In the genomic region with DNA sequence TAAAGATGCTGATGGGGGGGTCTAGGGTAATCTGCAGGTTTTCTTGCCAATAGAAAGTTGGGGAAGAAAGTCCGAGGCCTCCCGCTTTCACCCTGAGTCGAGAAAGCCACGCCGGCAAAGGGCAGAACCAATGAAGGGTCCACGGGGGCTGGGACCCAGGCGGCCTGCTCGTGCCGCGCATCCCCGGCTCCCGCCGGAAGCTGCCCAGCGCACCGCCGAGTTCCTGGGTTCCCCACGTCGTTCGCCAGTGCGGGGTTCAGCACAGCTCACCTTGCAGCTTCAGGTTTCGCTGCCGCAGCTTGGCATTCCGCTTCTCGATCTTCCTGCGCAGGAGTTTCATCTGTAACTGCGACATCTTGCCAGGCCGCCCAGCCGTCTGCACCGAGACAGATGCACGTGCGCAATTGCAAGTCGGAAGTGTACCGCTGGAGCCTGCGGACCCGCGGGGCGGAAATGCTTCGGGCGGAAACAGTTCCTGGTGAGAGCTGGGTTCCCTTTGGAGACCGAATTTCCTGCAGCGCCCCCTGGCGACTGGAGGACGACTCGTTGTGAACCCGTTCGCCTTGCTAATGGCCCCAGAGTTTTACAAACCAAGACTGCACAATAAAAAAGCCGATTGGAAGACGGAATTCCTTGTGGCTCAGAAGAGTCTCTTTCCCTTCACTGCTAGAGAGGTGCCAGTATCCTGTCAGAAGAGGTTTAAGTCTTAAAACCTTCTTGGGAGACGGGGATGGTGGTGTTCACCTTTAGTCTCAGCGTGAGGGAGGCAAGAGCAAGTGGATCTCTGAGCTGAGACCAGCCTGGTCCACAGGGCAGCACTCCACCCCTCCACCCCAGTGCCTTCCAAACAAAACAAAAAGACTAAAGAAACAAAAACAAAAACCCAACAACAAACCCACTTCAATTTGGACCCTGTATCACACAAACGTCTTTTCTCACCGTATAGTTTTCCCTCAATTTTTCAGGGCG, we compare ENCODE assay signal across 8 mouse cellular contexts. TPM values are rescaled to one million over a fixed set of nuclear protein-coding genes. Genes with fewer than 3 reads are reported as not detected.
DNase-seq lines count a peak whose midpoint lies in the region; ATAC-seq and TF ChIP-seq lines count a peak whose summit lies in the region.

A gene (minus strand): TSS at position 469 of the 969 bp plus-strand sequence.

- TF ChIP-seq POLR2A in olfactory bulb, adult 2 months (IDR thresholded peaks at IDR 0.05; ENCODE audit: insufficient read depth, low read depth, low read length): peak; percentile 53
- TF ChIP-seq POLR2A in thymus, adult 2 months (IDR thresholded peaks at IDR 0.05; ENCODE audit: control insufficient read depth, extremely low read depth, insufficient read depth, low read length, poor library complexity): no peak; the same call in 1 of the 2 replicates

- ATAC-seq in G1E (ENCODE audit: extremely low read depth, insufficient number of reproducible peaks, low FRiP score, poor library complexity, severe bottlenecking): peak; percentile 94
- peak; percentile 99 for ATAC-seq in forebrain, embryonic 16.5 days
- ATAC-seq in lung, embryonic 14.5 days (ENCODE audit: insufficient read depth): peak; percentile 99

- H3K36me3 ChIP-seq in G1E (replicated peaks): peaks cover 28% of the 10 kb centered on the region
- H3K36me3 ChIP-seq in forebrain, embryonic 16.5 days (ENCODE audit: control insufficient read depth, insufficient read depth): peaks cover 17% of the 10 kb centered on the region
- H3K36me3 ChIP-seq in lung, embryonic 14.5 days (ENCODE audit: insufficient read depth): peaks cover 29% of the 10 kb centered on the region
- H3K36me3 ChIP-seq in thymus, adult 2 months (ENCODE audit: control insufficient read depth, insufficient read depth, low read length): peaks cover 23% of the 10 kb centered on the region

- peaks cover 16% of the 10 kb centered on the region for H3K4me1 ChIP-seq in G1E (ENCODE audit: insufficient read depth, low read depth, low read length)
- H3K4me1 ChIP-seq in forebrain, embryonic 16.5 days (replicated peaks; ENCODE audit: control insufficient read depth, insufficient read depth, low read length): peaks cover 10% of the 10 kb centered on the region
- no peaks in the 10 kb centered on the region for H3K4me1 ChIP-seq in lung, embryonic 14.5 days (ENCODE audit: insufficient read depth)
- peaks cover 2% of the 10 kb centered on the region for H3K4me1 ChIP-seq in olfactory bulb, adult 2 months (ENCODE audit: control insufficient read depth, insufficient read depth, low read length)
- H3K4me1 ChIP-seq in thymus, adult 2 months (replicated peaks; ENCODE audit: control insufficient read depth, insufficient read depth, low read length): peaks cover 3% of the 10 kb centered on the region; the same call in 1 of the 2 replicates

- H3K9me3 ChIP-seq in G1E (replicated peaks): no peaks in the 10 kb centered on the region
- no peaks in the 10 kb centered on the region for H3K9me3 ChIP-seq in forebrain, embryonic 16.5 days (ENCODE audit: control insufficient read depth, low read length)
- no peaks in the 10 kb centered on the region for H3K9me3 ChIP-seq in lung, embryonic 14.5 days (ENCODE audit: low read depth, low read length)

- intact Hi-C loops in heart, postnatal 36 days (cut with DNase I): loop anchor here (5.0 kb wide), 2 partner anchors 126 to 241 kb away; no protein-coding TSS in a partner anchor

- peak within 1 kb of the TSS; percentile 93 for H3K4me2 ChIP-seq in forebrain, embryonic 16.5 days (ENCODE audit: low read length)
- H3K4me2 ChIP-seq in lung, embryonic 14.5 days: peak within 1 kb of the TSS; percentile 83

- H3K4me3 ChIP-seq in G1E (ENCODE audit: low read depth, low read length): peak within 1 kb of the TSS; percentile 85
- H3K4me3 ChIP-seq in forebrain, embryonic 16.5 days (replicated peaks; ENCODE audit: low read length): peak within 1 kb of the TSS; percentile 86
- H3K4me3 ChIP-seq in layer of hippocampus, adult 2 months: peak within 1 kb of the TSS; percentile 80
- peak within 1 kb of the TSS; percentile 68 for H3K4me3 ChIP-seq in lung, embryonic 14.5 days (ENCODE audit: low read depth, low read length)
- peak within 1 kb of the TSS; percentile 85 for H3K4me3 ChIP-seq in olfactory bulb, adult 2 months (ENCODE audit: insufficient read depth, low read depth, low read length)
- H3K4me3 ChIP-seq in thymus, adult 2 months (ENCODE audit: control insufficient read depth, insufficient read depth, low read length): peak within 1 kb of the TSS; percentile 96

- 6% methylated on average over 53 of the region's 53 CpGs for WGBS in forebrain, embryonic 16.5 days
- WGBS in lung, embryonic 14.5 days: 6% methylated on average over 53 of the region's 53 CpGs
- 6% methylated on average over 53 of the region's 53 CpGs for WGBS in olfactory bulb, adult 2 months
- 8% methylated on average over 53 of the region's 53 CpGs for WGBS in thymus, adult 2 months

- TF ChIP-seq CTCF in G1E (IDR thresholded peaks at IDR 0.05; ENCODE audit: low read depth, low read length): peak; percentile 61
- peak; percentile 93 for TF ChIP-seq CTCF in layer of hippocampus, adult 2 months (conservative IDR thresholded peaks at IDR 0.05)
- TF ChIP-seq CTCF in lung, embryonic 14.5 days (IDR thresholded peaks at IDR 0.05; ENCODE audit: low read depth): peak; percentile 89
- TF ChIP-seq CTCF in olfactory bulb, adult 2 months (IDR thresholded peaks at IDR 0.05; ENCODE audit: insufficient read depth, low read depth, low read length): peak; percentile 60
- peak; percentile 85 for TF ChIP-seq CTCF in thymus, adult 2 months (IDR thresholded peaks at IDR 0.05; ENCODE audit: borderline replicate concordance, control insufficient read depth, extremely low read depth, insufficient read depth, low read length, poor library complexity)

- H3K27ac ChIP-seq in forebrain, embryonic 16.5 days (ENCODE audit: low read length): peak within 1 kb of the TSS; percentile 23
- H3K27ac ChIP-seq in layer of hippocampus, adult 2 months: peak within 1 kb of the TSS; percentile 88
- H3K27ac ChIP-seq in lung, embryonic 14.5 days (ENCODE audit: low read depth): peak within 1 kb of the TSS; percentile 54; the same call in 1 of the 2 replicates
- no peak within 1 kb of the TSS for H3K27ac ChIP-seq in olfactory bulb, adult 2 months (ENCODE audit: insufficient read depth, low read depth, low read length)
- no peak within 1 kb of the TSS for H3K27ac ChIP-seq in thymus, adult 2 months (ENCODE audit: control insufficient read depth, insufficient read depth, low read length)

- peak within 1 kb of the TSS; percentile 75 for H3K9ac ChIP-seq in forebrain, embryonic 16.5 days (replicated peaks; ENCODE audit: low read depth, low read length)
- peak within 1 kb of the TSS; percentile 73 for H3K9ac ChIP-seq in lung, embryonic 14.5 days

- DNase-seq in G1E (ENCODE audit: low spot score): peak; percentile 66
- peak; percentile 95 to 97 for DNase-seq in cerebellum, adult 18-20 months
- peak; percentile 97 to 99 for DNase-seq in heart, postnatal 36 days
- peak; percentile 94 to 99 for DNase-seq in layer of hippocampus, adult 2 months (ENCODE audit: low spot score in 2 of 2)
- peak; percentile 98 for DNase-seq in lung, embryonic 14.5 days
- DNase-seq in thymus, adult 2 months: peak; percentile 96

- H3K27me3 ChIP-seq in G1E (ENCODE audit: insufficient read depth, low read length): no peaks in the 10 kb centered on the region; the same call in 1 of the 2 replicates
- no peaks in the 10 kb centered on the region for H3K27me3 ChIP-seq in forebrain, embryonic 16.5 days (replicated peaks; ENCODE audit: control insufficient read depth, insufficient read depth, low read length)
- no peaks in the 10 kb centered on the region for H3K27me3 ChIP-seq in lung, embryonic 14.5 days (ENCODE audit: insufficient read depth, low read length)
- no peaks in the 10 kb centered on the region for H3K27me3 ChIP-seq in thymus, adult 2 months (ENCODE audit: control insufficient read depth, insufficient read depth, low read length)

RNA-seq across cellular contexts. Expression of the gene that starts here (rescaled TPM):
- total RNA-seq in G1E (2014; fragmentation: Nextera tagmentation) (296 and 397 TPM in 2 replicates), G1E (2017) (93.8 and 109 TPM in 2 replicates)
- 20.4 and 21.6 TPM in 2 replicates for polyA plus RNA-seq in G1E (2012)
- 37.0 and 40.9 TPM in 2 replicates for polyA plus RNA-seq in forebrain, embryonic 16.5 days (2015; fragmentation: Nextera tagmentation; extraction: Ambion mirVana)
- 10 to 100 TPM; 16.4 to 22.6 TPM for total RNA-seq in heart, postnatal 36 days (2021)
- total RNA-seq in layer of hippocampus, adult 2 months (2021): 10 to 100 TPM; 27.9 to 28.9 TPM
- 68.4 and 69.4 TPM in 2 replicates for polyA plus RNA-seq in lung, embryonic 14.5 days (2014; fragmentation: Nextera tagmentation; extraction: Ambion mirVana)
- not detected in 2 replicates for polyA plus RNA-seq in olfactory bulb, adult 2 months (2012; ENCODE audit: insufficient read depth, insufficient read length, low replicate concordance, missing spikeins)
- 52.7 and 60.1 TPM in 2 replicates for polyA plus RNA-seq in thymus, adult 2 months (2012; rRNA removed)

Comparison
In these comparisons a context has a peak if more than half of its experiments do, and no peak if none do; other contexts are left out.
1. RNA of the gene that starts here (polyA plus RNA-seq): 68.4 to 69.4 TPM in lung, embryonic 14.5 days, 52.7 to 60.1 TPM in thymus, adult 2 months, 37.0 to 40.9 TPM in forebrain, embryonic 16.5 days and 20.4 to 21.6 TPM in G1E; not detected in olfactory bulb, adult 2 months; every median in the first group is over 10 times any median in the second.
2. H3K27ac ChIP-seq: peak in forebrain, embryonic 16.5 days (single experiment), layer of hippocampus, adult 2 months (single experiment) and lung, embryonic 14.5 days (single experiment); none in olfactory bulb, adult 2 months (single experiment) and thymus, adult 2 months (single experiment).
3. Peak in every context shown above with its lines, with median percentiles within 50 percentile points of each other: ATAC-seq, DNase-seq, H3K4me3 ChIP-seq and CTCF ChIP-seq.